Mouse (Mus musculus): ENCODE measurements at regions not wholly inside any gene's neighbourhood (a gene's known extent, or its start where the extent isn't known, plus 50 kb on each side); places are given as distances from the start of the nearest gene placed in this dataset.

DNA sequence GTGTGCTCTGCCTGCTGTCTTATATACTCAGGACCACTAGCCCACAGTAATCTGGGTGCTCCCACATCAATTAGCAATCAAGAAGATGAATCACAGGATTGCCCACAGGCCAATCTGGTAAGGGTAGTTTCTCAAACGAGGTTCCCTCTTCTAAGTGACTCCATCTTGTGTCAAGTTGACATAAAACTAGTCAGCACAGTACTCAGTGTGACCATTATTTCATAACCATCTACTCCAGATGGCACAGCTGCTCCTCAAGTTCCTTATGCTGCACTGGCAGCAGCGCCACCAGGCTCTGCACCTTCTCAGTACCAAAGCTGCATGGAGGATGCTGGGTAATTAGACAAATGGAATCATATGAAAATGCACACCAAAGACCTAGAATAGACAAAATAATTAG is 175.6 kb upstream of the B3galt2 start:
- DNase-seq, result no peak

DNA sequence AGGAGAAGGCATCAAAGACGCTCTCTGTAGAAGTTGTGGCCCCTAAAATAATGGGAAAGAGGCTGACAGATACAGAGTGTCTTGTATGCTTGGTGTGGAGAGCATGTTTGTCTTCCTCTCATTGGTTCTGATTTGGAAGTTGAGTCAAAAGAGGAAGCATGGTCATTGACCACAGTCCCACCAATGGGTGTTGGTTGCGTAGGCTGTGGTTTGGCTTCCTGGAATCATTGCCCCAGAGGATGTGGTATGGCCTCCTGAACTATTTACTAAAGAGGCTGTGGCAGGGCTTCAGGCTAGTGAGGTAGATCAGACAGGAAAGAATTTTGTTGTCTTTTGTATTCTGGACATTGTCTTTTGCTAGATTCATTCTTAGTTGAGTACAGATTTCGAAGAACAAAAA is 174.4 kb upstream of the B3galt2 start:
- no peak for DNase-seq

DNA sequence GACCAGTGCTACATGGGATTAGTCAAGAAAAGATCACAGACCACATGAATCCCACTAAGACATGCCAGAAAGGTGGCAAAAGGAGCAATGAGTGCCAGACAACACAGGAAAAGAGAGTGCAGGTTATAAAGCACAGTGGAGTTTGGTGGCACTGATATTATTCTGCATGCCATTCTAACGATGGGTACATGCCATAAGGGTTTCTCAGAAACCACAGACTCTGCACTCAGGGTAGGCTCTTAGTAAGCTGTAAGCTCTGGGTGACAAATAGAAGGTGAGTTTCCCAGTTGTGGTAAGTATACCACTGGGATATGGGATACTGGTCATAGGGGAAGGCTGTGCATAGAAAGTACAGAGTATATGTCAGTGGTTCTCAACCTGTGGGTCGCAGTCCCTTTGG is 165.1 kb upstream of the B3galt2 start:
- no peak for DNase-seq

DNA sequence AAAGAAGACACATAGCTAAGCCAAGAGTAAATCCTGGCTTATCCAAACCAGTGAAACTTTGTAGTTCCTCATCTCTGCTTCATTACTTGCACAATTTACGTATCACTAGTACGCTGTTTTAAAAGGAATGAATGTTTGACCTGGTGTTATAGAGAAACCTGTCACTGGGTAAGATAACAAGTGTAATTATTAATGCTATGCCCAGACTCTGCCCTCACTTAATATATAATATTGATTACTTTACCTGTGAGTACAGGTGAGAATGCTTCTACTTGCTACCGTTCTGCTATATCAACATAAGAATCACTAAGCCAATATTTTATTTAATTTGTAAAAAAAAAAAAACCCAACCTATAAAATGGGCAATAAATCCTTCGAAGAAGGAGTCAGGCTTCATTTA is 157.1 kb upstream of the B3galt2 start:
- DNase-seq, result no peak

DNA sequence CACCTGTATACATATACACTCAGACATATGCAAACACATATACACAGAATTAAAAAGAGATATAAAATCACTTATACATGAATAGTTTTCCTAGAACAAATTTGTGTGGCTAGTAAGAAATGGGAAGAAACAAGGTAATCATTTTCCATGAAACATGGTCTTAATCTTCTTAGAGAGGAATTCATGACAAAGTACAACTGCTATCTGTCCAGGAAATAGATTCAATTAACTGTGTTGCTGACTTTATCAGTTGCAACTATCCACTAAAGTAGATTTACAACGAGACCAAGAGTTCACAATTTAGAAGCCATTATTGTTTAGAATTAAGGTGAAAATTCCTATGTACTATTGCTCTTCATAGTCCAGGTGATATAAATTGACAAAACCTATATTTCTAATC is 155.5 kb upstream of the B3galt2 start:
- no peak for DNase-seq

DNA sequence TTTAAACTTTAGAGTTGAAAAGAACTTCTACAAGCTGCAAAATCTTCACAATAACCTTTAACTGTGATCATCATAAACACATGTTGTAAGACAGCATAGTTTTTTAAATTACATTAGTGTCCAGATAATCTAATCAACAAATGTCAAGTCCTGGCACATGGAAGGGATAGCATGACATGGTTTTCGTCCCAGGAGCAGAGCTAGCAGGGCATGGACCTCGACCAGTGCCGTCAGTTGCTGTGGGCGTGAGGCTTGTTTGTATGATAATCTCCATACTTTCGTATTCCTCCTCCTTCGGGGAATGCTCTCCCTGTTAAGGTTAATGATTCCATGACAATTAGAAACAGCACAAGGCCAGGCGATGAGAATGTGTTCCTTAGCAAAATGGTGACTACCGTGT is 143.4 kb upstream of the B3galt2 start:
- no peak for DNase-seq

DNA sequence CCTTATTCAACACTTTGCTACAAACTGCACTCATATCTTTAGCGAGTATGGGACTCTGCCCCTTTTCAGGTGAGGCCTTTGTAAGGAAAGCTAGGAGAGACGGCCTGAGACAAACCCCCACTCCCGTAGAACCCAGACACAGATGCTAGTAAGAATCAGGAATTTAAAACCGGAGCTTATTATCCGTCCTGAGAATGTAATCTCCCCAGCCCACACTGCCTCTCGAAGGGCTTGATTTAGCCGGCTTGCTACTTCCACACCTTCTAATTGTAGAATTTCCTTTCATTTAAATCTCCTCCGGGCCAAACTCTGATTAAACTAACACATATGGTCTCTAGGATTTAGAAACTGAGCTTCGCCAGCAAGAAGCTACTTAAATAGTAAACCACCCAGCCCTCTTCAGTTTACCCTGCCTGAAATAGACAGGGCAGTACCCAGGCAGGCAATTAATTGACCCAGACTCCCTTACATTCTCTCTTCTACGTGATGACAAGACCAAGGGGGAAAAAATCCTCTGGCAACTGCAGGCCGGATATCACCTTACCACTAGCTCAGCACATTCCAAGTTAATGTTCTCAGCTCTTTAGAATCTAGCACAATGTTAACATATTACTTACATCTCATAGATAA is 136.9 kb upstream of the B3galt2 start:
- peak; percentile 4 for DNase-seq

DNA sequence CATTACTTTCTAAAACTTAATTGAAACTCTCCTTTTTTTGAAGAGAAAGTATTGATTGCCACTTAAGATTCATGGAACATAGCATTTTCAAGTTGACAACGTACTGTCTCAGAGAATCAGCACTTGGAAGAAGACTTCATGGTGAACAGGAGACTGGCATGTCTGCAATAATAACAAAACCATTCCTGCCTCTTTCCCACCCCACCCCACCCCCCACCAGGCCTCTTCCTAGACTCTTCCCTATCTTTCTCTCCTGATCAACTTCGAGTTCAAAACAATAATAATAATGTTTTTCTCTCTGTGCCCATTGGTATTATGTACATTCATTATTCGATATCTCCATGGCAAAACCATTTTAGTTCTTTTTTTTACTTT is 136.4 kb upstream of the B3galt2 start:
- DNase-seq, result no peak

DNA sequence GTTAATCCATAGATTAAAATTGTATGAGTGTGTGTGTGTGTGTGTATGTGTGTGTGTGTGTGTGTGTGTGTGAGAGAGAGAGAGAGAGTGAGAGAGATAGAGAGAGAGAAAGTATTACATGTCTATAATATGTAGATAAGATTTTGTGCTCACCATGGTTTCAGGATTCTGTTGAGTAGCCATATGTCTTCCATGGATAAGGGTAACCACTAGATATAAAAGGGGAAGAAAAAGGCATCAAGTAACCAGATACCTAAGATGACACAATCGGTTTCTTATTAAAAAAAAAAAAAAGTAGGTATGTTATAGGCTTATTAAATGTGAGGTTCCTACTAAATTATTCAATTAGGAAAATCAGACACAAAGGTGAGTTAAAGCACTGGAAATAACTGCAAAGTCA is 135.1 kb upstream of the B3galt2 start:
- DNase-seq, result no peak

DNA sequence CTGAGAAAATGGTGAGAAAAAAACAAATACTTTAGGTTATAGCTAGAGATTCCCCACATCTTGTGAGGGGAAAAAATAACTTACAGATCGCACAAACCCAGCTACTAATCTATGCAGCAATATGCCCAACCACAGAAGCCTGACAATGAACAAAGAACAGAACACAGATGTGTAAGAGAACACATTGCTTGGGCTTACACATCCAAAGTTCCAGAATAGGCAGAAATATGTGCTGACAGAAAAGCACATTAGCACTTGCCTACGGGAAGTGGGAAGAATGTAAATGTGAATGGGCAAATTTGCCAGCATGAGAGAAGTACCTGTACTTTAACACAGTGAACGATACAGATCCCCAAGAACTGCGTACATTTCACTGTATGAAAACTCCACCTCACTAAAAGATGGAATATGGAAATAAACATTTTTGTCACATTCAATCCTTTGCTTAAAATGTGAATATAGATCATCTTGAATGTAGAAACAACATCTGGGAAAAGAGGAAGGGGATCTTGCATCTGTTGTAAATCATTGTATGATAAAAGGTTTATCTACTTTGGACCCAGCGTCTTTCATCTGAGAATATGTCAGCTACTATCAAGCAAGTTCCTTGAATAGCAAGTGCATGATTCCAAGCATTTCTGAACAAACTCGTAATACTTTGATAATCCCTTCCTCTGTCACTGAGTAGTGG is 116.5 kb upstream of the B3galt2 start:
- peak; percentile 14 for DNase-seq

DNA sequence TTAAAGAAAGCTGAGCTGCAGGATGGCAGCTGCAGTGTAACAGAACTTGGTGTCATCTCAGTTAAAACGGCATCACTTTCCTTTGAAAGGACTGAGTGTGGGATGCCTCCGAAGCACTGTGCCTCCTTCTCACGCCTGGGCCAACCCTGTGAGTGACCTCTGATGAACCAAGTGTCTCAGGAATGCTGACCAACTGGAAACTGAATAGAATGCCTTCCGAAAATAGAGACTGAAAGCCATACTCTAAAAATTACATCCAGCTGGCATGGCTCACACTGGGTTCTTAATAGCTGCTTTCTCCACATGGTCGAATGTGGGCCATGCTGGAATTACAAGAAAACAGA is 116.0 kb upstream of the B3galt2 start:
- DNase-seq, result no peak

DNA sequence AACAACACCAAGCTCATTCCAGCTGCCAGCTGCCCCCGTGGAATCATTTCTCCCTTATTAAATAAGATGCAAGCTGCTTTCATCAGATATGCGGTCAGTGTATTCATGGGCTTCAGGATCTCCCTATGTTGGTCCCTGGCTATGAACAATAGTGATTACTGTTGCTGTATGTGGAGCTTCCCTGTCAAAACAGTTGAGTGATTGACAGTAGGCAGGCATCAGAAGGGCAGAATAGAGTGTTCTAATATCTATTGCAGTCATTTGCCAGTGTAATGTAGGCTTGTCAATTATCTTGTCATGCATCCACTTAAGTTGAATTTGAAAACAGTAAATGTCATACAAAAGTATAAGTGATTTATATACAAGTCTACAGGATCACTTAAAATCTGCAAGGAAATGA is 100.2 kb upstream of the B3galt2 start:
- no peak for DNase-seq

DNA sequence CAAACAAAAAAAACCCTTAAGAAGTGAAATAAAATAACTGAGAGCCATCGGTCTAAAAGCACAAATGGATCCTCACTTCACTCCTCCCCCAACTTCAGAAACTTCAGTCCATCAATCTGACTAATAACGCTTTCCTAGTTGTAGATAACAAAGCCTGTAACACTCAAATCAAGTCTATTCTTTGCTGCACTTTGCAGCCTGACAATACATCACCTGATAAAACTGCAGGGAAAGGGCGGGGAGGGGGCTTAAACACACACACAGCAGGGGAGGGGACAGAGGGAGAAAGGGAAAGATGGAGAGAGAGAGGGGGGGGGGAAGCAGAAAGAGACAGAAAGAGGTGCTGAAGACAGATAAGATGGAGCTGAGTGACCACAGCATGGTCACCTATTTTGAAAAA is 99.8 kb upstream of the B3galt2 start:
- no peak for DNase-seq

All from layer of hippocampus, adult 9-11 months (tissue).